Mouse (Mus musculus) spleen, postnatal 36 days (tissue): ENCODE results near the gene C3.

ENCODE experiments used
- DNase-seq, 2 experiments: peaks; one replicate each; pipeline ENCODE4 v3.0.0; 2022; ENCODE audit warnings: low spot score in 2 of 2, mixed read lengths in 1 of 2

Gene C3

DNA sequence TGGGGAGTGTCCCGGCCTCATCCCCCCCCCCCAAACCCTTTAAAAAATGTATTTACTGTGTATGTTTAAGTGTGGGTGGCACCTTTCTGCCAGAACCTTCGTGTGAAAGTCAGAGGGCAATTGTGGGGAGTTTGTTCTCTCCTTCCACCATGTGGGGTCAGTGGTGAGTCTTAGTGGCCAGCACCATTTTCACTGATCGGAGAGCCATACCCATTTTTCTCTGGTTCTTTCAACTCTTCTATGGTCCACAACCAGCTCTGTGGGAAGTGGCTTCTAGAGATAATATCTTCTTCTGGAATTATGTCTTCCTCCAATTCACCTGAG, 8.1 kb downstream of the C3 start:
- DNase-seq = peak; percentile 40 to 54

GRCm38 (mm10) chr17:57219167-57219883, 8.6 kb downstream of the C3 start:
- peak; percentile 67 to 69 for DNase-seq

GRCm38 (mm10) chr17:57218335-57218900, 9.5 kb downstream of the C3 start:
- DNase-seq = no peak

DNA sequence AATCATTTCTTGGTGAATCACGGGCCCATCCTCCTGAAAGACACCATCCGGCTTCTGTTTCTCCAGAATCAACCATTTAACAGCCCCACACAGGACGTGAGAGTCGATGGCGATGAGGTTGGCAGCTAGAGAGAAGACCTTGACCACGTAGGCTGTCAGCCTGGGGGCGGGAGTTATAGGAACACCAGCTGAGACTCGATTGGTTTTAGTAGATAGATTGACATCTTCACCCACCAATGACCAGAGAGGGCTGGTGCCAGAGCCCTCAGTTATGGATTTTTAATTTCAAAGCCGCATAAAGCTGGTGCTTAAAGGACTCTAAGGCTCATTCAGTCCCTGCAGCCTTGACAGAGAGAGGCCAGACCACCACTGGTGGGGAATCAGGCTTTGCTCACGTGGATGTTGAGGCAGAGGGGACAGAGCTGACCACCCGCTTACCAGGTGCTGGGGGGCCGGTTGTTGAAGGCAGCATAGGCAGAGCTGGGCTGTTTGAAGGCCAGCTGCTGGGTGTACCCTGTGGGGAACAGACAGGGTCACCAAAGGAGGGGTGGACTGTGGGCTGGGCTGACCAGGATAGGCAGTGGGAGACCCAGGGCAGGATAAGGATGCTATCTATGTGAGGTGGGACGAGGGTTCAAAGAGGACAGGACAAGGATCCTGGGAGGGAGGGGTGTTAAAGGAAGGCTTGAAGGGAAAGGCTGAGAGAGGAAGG, 13.1 kb downstream of the C3 start:
- DNase-seq = no peak

GRCm38 (mm10) chr17:57211501-57211900, 16.4 kb downstream of the C3 start:
- no peak for DNase-seq

- peak in 1 of 2 experiments; percentile 34 for DNase-seq
Measured at GRCm38 (mm10) chr17:57209330-57209729, 18.6 kb downstream of the C3 start.

DNA sequence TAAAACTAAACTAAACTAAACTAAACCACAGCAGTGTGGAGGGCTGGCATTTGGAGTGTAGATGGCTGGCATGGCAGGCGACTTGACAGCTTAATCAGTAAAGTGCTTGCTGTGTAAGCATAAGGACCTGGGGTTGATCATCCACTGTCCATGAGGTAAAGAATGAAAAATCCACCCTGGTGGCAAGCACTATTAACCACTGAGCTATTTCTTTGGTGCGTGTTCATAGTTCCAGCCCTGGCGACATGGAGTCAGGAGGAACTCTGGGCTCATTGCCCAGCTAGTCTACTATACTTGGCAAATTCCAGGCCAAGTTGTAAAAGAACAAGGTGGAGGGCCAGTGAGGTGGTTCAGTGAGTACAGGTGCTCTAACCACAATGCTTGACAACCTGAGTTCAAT, 20.0 kb downstream of the C3 start:
- DNase-seq = no peak

- DNase-seq = no peak
Measured at GRCm38 (mm10) chr17:57201841-57202724, 25.9 kb downstream of the C3 start.

- no peak for DNase-seq
Measured at GRCm38 (mm10) chr17:57198252-57198651, 29.7 kb downstream of the C3 start.

DNA sequence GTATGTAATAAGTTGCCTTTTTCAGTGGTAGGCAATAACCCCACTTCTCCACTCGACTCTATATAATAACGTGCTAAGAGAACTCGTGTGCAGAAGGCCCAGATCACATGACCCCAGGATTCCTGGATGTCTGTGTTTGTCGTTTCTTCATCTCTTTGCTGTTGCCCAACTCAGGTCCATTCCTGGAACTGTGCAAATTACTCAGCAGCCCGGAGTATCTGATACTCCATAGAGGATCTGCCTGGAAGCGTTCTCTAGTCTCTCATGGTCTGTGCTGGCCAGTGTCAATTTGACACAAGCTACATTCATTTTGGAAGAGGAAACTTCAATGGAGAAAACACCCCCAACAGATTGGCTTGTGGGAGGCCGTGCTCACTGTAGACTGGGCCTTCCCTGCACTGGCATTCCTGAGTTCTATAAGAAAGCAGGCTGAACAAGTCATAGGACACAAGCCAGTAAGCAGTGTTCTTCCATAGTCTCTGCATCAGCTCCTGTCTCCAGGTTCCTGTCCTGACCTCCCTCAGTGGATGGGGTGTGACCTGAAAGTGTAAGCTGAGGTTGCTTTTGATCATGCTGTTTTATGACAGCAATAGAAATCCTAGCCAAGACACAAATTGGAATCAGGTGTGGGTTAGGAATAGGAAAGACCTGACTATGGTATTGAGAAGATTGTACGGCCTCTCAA, 32.5 kb downstream of the C3 start:
- no peak for DNase-seq

DNA sequence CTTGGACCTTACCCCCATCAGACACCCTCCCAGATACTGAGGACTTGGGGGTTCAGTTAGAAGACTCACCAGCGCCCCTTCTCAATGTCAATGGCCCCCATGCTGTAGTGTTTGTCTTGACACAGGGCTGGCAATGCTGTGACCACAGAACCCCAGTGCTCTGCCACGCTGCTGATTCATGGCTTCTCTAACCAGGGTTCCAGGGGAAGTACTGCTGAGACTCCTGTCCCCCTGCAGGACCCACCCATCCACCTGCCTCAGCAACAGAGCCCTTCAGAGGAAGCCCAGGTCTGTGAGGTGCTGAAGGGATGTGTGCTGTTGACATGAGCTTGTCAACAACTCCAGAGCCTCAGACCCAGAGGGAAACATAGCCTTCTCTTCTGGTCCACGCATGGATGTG, 33.2 kb downstream of the C3 start:
- DNase-seq = no peak

- peak; percentile 31 to 59 for DNase-seq
Measured at GRCm38 (mm10) chr17:57194041-57194507, 33.9 kb downstream of the C3 start, which contains the start of gene Tnfsf14. Gene Tnfsf14, minus strand, starts transcription at chr17:57194177.

- no peak for DNase-seq
Measured at GRCm38 (mm10) chr17:57188510-57189192, 39.3 kb downstream of the C3 start.

DNA sequence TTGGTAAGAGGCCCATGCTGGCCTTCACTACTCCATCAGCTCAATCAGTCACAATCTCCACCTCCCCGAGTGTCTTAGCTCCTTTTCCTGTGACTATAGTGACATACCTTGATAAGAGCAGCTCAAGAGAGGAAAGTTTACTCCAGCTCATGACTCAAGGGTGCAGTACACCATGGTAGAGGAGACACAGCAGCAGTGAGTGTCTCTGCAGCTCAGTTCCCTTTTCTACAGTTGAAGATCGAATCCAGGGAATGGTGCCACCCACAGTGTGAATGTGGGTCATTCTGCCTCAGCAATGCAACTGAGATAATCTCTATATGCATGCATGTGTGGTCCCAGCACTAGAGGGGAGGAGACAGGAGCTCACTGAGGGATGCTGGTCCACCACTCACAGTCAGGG, 42.3 kb downstream of the C3 start:
- DNase-seq = no peak

GRCm38 (mm10) chr17:57182871-57183270, 45.1 kb downstream of the C3 start:
- DNase-seq = no peak

GRCm38 (mm10) chr17:57180363-57180762, 47.6 kb downstream of the C3 start:
- DNase-seq = peak in 1 of 2 experiments; percentile 29

DNA sequence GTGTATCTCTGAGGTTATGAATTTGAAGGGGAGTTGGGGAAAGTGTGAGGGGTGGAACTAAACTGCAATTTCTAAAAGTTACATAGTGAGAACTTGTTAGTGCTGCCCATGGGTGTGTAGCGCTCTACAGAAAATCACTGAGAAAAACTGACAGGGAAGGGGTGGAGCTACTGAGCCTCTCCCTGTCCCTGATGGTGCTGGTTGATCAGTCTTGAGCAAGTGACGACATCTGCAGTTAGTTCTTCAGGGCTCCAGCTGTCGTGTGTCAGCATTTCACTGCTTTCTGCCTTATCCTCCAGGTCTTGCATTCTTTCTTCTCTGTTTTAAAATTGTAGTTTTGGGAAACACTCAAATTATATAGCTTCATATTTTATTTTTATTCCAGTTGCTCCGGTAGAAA, 54.6 kb downstream of the C3 start:
- DNase-seq = no peak

- no peak for DNase-seq
Measured at GRCm38 (mm10) chr17:57172378-57172777, 55.6 kb downstream of the C3 start.

GRCm38 (mm10) chr17:57170616-57171260, 57.2 kb downstream of the C3 start:
- DNase-seq = no peak
